ENCODE assay signal across 8 mouse cellular contexts in the genomic region with DNA sequence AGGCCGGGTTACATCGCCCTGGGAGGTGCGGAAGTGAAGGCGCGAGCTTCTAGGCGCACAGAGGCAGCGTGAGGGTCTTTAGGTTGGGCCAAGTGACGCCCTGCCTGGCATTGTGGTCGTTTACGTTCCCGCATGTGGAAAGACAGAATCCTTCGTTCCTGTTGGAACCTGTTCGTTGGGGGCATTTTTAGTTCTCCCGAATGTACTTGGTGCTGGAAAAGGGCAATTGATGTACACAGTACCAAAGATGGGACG. TPM values are rescaled to one million over a fixed set of nuclear protein-coding genes. Genes with fewer than 3 reads are reported as not detected.
DNase-seq lines count a peak whose midpoint lies in the region; ATAC-seq and TF ChIP-seq lines count a peak whose summit lies in the region.

No protein-coding gene starts in this region.

- H3K9me3 ChIP-seq in CH12.LX (replicated peaks; ENCODE audit: low read length), result no peaks in the 10 kb centered on the region
- H3K9me3 ChIP-seq in forebrain, embryonic 14.5 days (replicated peaks; ENCODE audit: control insufficient read depth, low read length), result no peaks in the 10 kb centered on the region
- H3K9me3 ChIP-seq in liver, embryonic 16.5 days (replicated peaks; ENCODE audit: control insufficient read depth, low read length), result no peaks in the 10 kb centered on the region

- TF ChIP-seq EP300 in CH12.LX (IDR thresholded peaks at IDR 0.05; ENCODE audit: low read length), result no peak

- no peak for ATAC-seq in forebrain, embryonic 14.5 days
- no peak for ATAC-seq in liver, embryonic 16.5 days (ENCODE audit: low read depth)

- peak overlapping the region; percentile 73 for H3K4me3 ChIP-seq in gastrocnemius, adult 2 months
- peak overlapping the region; percentile 76 to 93 (median 89) for H3K4me3 ChIP-seq in CH12.LX (replicated peaks in 1 of 3; ENCODE audit: low read depth in 2 of 3, low read length in 2 of 3, poor library complexity in 1 of 3)
- peak overlapping the region; percentile 77 for H3K4me3 ChIP-seq in forebrain, embryonic 14.5 days (ENCODE audit: low read depth, low read length)
- peak overlapping the region; percentile 80 for H3K4me3 ChIP-seq in liver, embryonic 16.5 days (ENCODE audit: low read depth, low read length)

- peak overlapping the region; percentile 93 for H3K9ac ChIP-seq in CH12.LX (ENCODE audit: insufficient read depth, low read depth)
- peak overlapping the region; percentile 96 for H3K9ac ChIP-seq in forebrain, embryonic 14.5 days (ENCODE audit: low read length)
- H3K9ac ChIP-seq in liver, embryonic 16.5 days (ENCODE audit: low read depth, low read length), result peak overlapping the region; percentile 91

- TF ChIP-seq CTCF in gastrocnemius, adult 2 months (IDR thresholded peaks at IDR 0.05), result no peak
- TF ChIP-seq CTCF in CH12.LX (conservative IDR thresholded peaks at IDR 0.05 in 1 of 2, IDR thresholded peaks at IDR 0.05 in 1 of 2; ENCODE audit: low read depth in 2 of 2, low read length in 2 of 2), result no peak

- peaks cover 2 to 49% of the 10 kb centered on the region in 2 experiments; a peak in 3 of 4 replicates for H3K4me1 ChIP-seq in CH12.LX (ENCODE audit: control insufficient read depth in 1 of 2, insufficient read depth in 2 of 2)
- H3K4me1 ChIP-seq in forebrain, embryonic 14.5 days (ENCODE audit: control insufficient read depth, insufficient read depth, low read length), result peaks cover 28% of the 10 kb centered on the region
- H3K4me1 ChIP-seq in liver, embryonic 16.5 days (ENCODE audit: control insufficient read depth, low read depth, low read length), result peaks cover 37% of the 10 kb centered on the region

- dilution Hi-C loops in CH12.LX (cut with MboI; ENCODE audit: extremely low pct_ligation_motif_present, extremely low pct_unique_long_range_greater_than_20kb, low sequenced_read_pairs), result no loop called here

- in situ Hi-C loops in CH12.LX (cut with MboI; ENCODE audit: low pct_ligation_motif_present, low pct_unique_long_range_greater_than_20kb, low sequenced_read_pairs), result loop anchor here (25.0 kb wide), 1 partner anchor 460 kb away; a partner anchor contains a TSS

- no peak for TF ChIP-seq RAD21 in CH12.LX (IDR thresholded peaks at IDR 0.05; ENCODE audit: low read depth, low read length)

- intact Hi-C loops in gastrocnemius, adult 2 months (cut with DNase I), result loop anchor here (5.0 kb wide), 1 partner anchor 510 kb away; a partner anchor contains a TSS
- intact Hi-C loops in left cerebral cortex, postnatal 36 days (cut with DNase I), result loop anchor here (5.0 kb wide), 2 partner anchors 50 to 135 kb away; a partner anchor contains a TSS

- no peak for DNase-seq in gastrocnemius, adult 2 months
- no peak for DNase-seq in gastrocnemius, adult 18-20 months (ENCODE audit: low spot score)
- no peak for DNase-seq in CH12.LX (ENCODE audit: extremely low read depth)
- DNase-seq in forebrain, embryonic 14.5 days (ENCODE audit: low spot score), result peak; percentile 55
- no peak for DNase-seq in urinary bladder, postnatal 4 days (ENCODE audit: low spot score in 2 of 2)
- no peak for DNase-seq in left cerebral cortex, postnatal 36 days (ENCODE audit: low spot score in 2 of 2)
- DNase-seq in spleen, adult 12 weeks (ENCODE audit: low spot score), result no peak

- TF ChIP-seq POLR2A in CH12.LX (IDR thresholded peaks at IDR 0.05; ENCODE audit: low read depth, low read length), result no peak

- peaks cover 0 to 51% of the 10 kb centered on the region in 2 experiments for H3K36me3 ChIP-seq in CH12.LX (replicated peaks in 1 of 2; ENCODE audit: control insufficient read depth in 1 of 2, insufficient read depth in 1 of 2, low read length in 1 of 2)
- H3K36me3 ChIP-seq in forebrain, embryonic 14.5 days (ENCODE audit: control insufficient read depth, insufficient read depth, low read length), result 0 out of 2 replicates have a peak, but pooled peaks cover 2% of the 10 kb centered on the region
- no peaks in the 10 kb centered on the region for H3K36me3 ChIP-seq in liver, embryonic 16.5 days (ENCODE audit: control insufficient read depth, insufficient read depth)

- no peaks in the 10 kb centered on the region for H3K27me3 ChIP-seq in CH12.LX (replicated peaks)
- no peaks in the 10 kb centered on the region for H3K27me3 ChIP-seq in forebrain, embryonic 14.5 days (replicated peaks; ENCODE audit: control insufficient read depth, insufficient read depth, low read length)
- no peaks in the 10 kb centered on the region for H3K27me3 ChIP-seq in liver, embryonic 16.5 days (ENCODE audit: control insufficient read depth, insufficient read depth, low read depth, low read length)

- 0% methylated on average over 15 of the region's 15 CpGs for WGBS in forebrain, embryonic 14.5 days
- WGBS in liver, embryonic 16.5 days (ENCODE audit: insufficient replicate concordance), result 0% methylated on average over 15 of the region's 15 CpGs

- peaks cover 52% of the 10 kb centered on the region for H3K79me2 ChIP-seq in CH12.LX (replicated peaks; ENCODE audit: control insufficient read depth, extremely low read depth, insufficient read depth, poor library complexity, severe bottlenecking)

- H3K27ac ChIP-seq in gastrocnemius, adult 2 months, result peak overlapping the region; percentile 98
- peak overlapping the region; percentile 54 for H3K27ac ChIP-seq in CH12.LX (ENCODE audit: insufficient read depth, low read depth)
- peak overlapping the region; percentile 92 for H3K27ac ChIP-seq in forebrain, embryonic 14.5 days (ENCODE audit: low read depth, low read length)
- H3K27ac ChIP-seq in liver, embryonic 16.5 days (ENCODE audit: low read length), result peak overlapping the region; percentile 96

- H3K4me2 ChIP-seq in CH12.LX (ENCODE audit: insufficient read depth, low read depth, poor library complexity, severe bottlenecking), result peak overlapping the region; percentile 97; the same call in 1 of the 2 replicates
- H3K4me2 ChIP-seq in forebrain, embryonic 14.5 days (ENCODE audit: low read length), result peak overlapping the region; percentile 86
- peak overlapping the region; percentile 73 for H3K4me2 ChIP-seq in liver, embryonic 16.5 days (ENCODE audit: low read depth, low read length)

TF ChIP-seq in CH12.LX, 34 proteins besides CTCF, POLR2A, EP300 and RAD21 (continues in another document):
- TF ChIP-seq NRF1 (IDR thresholded peaks at IDR 0.05; ENCODE audit: low read depth, low read length) (no peak), PAX5 (IDR thresholded peaks at IDR 0.05; ENCODE audit: low read length) (no peak), ZKSCAN1 (IDR thresholded peaks at IDR 0.05; ENCODE audit: borderline replicate concordance, low read depth, low read length) (no peak), JUN (IDR thresholded peaks at IDR 0.05; ENCODE audit: insufficient read depth, low read depth, low read length) (no peak), MAZ (IDR thresholded peaks at IDR 0.05; ENCODE audit: low read depth, low read length) (no peak), BHLHE40 (IDR thresholded peaks at IDR 0.05; ENCODE audit: low read depth, low read length) (no peak), JUND (conservative IDR thresholded peaks at IDR 0.05; ENCODE audit: low read depth, low read length) (no peak), CHD1 (IDR thresholded peaks at IDR 0.05; ENCODE audit: low read depth, low read length) (no peak), RCOR1 (conservative IDR thresholded peaks at IDR 0.05; ENCODE audit: low read depth, low read length) (no peak)

RNA-seq across cellular contexts. Expression of a gene that starts 0.6 kb away (rescaled TPM):
- 10 to 100 TPM; 14.8 to 15.9 TPM for total RNA-seq in gastrocnemius, adult 2 months (2021)
- 10 to 100 TPM; 16.1 to 17.7 TPM for total RNA-seq in gastrocnemius, adult 18-20 months (2021)
- total RNA-seq in CH12.LX (2012; rRNA removed) (11.0 and 18.0 TPM in 2 replicates), CH12.LX (2014; rRNA removed) (18.8 and 19.9 TPM in 2 replicates)
- polyA plus RNA-seq in CH12.LX (2012; ENCODE audit: insufficient read length, low read depth), result 16.3 and 18.2 TPM in 2 replicates
- 22.4 and 25.2 TPM in 2 replicates for polyA plus RNA-seq in forebrain, embryonic 14.5 days (2014; fragmentation: Nextera tagmentation; extraction: Ambion mirVana)
- 23.4 and 23.9 TPM in 2 replicates for polyA plus RNA-seq in liver, embryonic 16.5 days (2015; fragmentation: Nextera tagmentation; extraction: Ambion mirVana)
- 10 to 100 TPM; 24.6 to 31.4 TPM for total RNA-seq in left cerebral cortex, postnatal 36 days (2021)

RNA-seq across cellular contexts. Expression of a gene that starts 1.0 kb away (rescaled TPM):
- 100 to 1,000 TPM; 127 to 135 TPM for total RNA-seq in gastrocnemius, adult 2 months (2021)
- 100 to 1,000 TPM; 127 to 131 TPM for total RNA-seq in gastrocnemius, adult 18-20 months (2021)
- total RNA-seq in CH12.LX (2012; rRNA removed) (484 and 566 TPM in 2 replicates), CH12.LX (2014; rRNA removed) (483 and 577 TPM in 2 replicates)
- 505 and 599 TPM in 2 replicates for polyA plus RNA-seq in CH12.LX (2012; ENCODE audit: insufficient read length, low read depth)
- polyA plus RNA-seq in forebrain, embryonic 14.5 days (2014; fragmentation: Nextera tagmentation; extraction: Ambion mirVana), result 727 and 759 TPM in 2 replicates
- 224 and 249 TPM in 2 replicates for polyA plus RNA-seq in liver, embryonic 16.5 days (2015; fragmentation: Nextera tagmentation; extraction: Ambion mirVana)
- 100 to 1,000 TPM; 203 to 224 TPM for total RNA-seq in left cerebral cortex, postnatal 36 days (2021)

RNA-seq across cellular contexts. Expression of a gene that starts 20.5 kb away (rescaled TPM):
- 1 to 10 TPM; 8.6 TPM for total RNA-seq in gastrocnemius, adult 2 months (2021)
- total RNA-seq in gastrocnemius, adult 18-20 months (2021), result 1 to 10 TPM; 7.2 to 9.1 TPM
- total RNA-seq in CH12.LX (2012; rRNA removed), result 68.1 and 84.0 TPM in 2 replicates
- 75.5 and 77.5 TPM in 2 replicates for total RNA-seq in CH12.LX (2014; rRNA removed)
- 109 and 111 TPM in 2 replicates for polyA plus RNA-seq in CH12.LX (2012; ENCODE audit: insufficient read length, low read depth)
- polyA plus RNA-seq in forebrain, embryonic 14.5 days (2014; fragmentation: Nextera tagmentation; extraction: Ambion mirVana), result 37.2 and 41.3 TPM in 2 replicates
- polyA plus RNA-seq in liver, embryonic 16.5 days (2015; fragmentation: Nextera tagmentation; extraction: Ambion mirVana), result 18.1 and 18.9 TPM in 2 replicates
- 10 to 100 TPM; 40.1 to 43.8 TPM for total RNA-seq in left cerebral cortex, postnatal 36 days (2021)

RNA-seq across cellular contexts. Expression of a gene that starts 28.7 kb away (rescaled TPM):
- total RNA-seq in gastrocnemius, adult 2 months (2021), result not detected
- total RNA-seq in gastrocnemius, adult 18-20 months (2021), result not detected
- total RNA-seq in CH12.LX (2012; rRNA removed), result not detected in 2 replicates
- total RNA-seq in CH12.LX (2014; rRNA removed), result not detected in 2 replicates
- polyA plus RNA-seq in CH12.LX (2012; ENCODE audit: insufficient read length, low read depth), result not detected in 2 replicates
- not detected in 2 replicates for polyA plus RNA-seq in forebrain, embryonic 14.5 days (2014; fragmentation: Nextera tagmentation; extraction: Ambion mirVana)
- polyA plus RNA-seq in liver, embryonic 16.5 days (2015; fragmentation: Nextera tagmentation; extraction: Ambion mirVana), result not detected in 2 replicates
- not detected for total RNA-seq in left cerebral cortex, postnatal 36 days (2021)

RNA-seq across cellular contexts. Expression of a gene that starts 50.5 kb away (rescaled TPM):
- total RNA-seq in gastrocnemius, adult 2 months (2021), result under 1 TPM in 1 of 2 experiments, not detected in 1; 0.03 TPM
- not detected for total RNA-seq in gastrocnemius, adult 18-20 months (2021)
- total RNA-seq in CH12.LX (2012; rRNA removed) (0.04 TPM in 2 replicates), CH12.LX (2014; rRNA removed) (not detected in 2 replicates)
- not detected in 2 replicates for polyA plus RNA-seq in CH12.LX (2012; ENCODE audit: insufficient read length, low read depth)
- 4.7 and 5.4 TPM in 2 replicates for polyA plus RNA-seq in forebrain, embryonic 14.5 days (2014; fragmentation: Nextera tagmentation; extraction: Ambion mirVana)
- polyA plus RNA-seq in liver, embryonic 16.5 days (2015; fragmentation: Nextera tagmentation; extraction: Ambion mirVana), result not detected in 2 replicates
- 100 to 1,000 TPM; 106 to 110 TPM for total RNA-seq in left cerebral cortex, postnatal 36 days (2021)

Comparison
In these comparisons a context has a peak if more than half of its experiments do, and no peak if none do; other contexts are left out.
1. RNA of a gene that starts 20.5 kb away (total RNA-seq): 68.1 to 84.0 TPM in CH12.LX and 40.1 to 43.8 TPM in left cerebral cortex, postnatal 36 days; 7.2 to 9.1 TPM in gastrocnemius, adult 18-20 months and 8.6 TPM in gastrocnemius, adult 2 months; every median in the first group is over 4 times any median in the second.
2. Peak in every context shown above with its lines, with median percentiles within 50 percentile points of each other: H3K27ac ChIP-seq, H3K4me3 ChIP-seq, H3K4me2 ChIP-seq and H3K9ac ChIP-seq.